Mouse (Mus musculus): Measurements from ENCODE around the gene Ezr.

Ezr gene

DNA sequence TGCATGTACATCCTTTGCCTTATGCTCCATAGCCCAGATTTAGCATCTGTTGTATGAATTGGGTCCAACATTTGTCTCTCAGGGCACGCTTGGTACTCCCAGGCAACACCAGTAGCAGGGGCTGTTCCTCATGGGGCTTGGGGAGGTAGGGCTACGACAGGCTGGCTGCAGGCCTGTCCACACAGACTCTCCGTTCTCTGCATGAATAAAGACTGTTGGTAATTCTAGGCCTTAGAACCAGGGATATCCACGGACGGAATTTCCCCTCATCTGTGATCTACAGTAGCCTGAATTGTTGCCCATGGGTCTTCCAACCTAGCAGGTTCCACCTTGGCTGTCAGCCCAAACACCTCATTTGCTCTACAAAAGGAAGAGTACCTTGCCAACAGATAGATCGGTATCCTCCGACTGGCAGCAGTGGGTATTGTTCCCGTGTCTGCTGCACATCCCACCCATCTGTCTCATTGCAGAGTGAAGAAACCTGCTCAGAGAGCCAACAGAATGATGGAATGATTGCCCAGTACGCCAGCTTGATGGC, 7.1 kb upstream of the Ezr start:
- DNase-seq (ENCODE audit: low read depth, low spot score): no peak

DNA sequence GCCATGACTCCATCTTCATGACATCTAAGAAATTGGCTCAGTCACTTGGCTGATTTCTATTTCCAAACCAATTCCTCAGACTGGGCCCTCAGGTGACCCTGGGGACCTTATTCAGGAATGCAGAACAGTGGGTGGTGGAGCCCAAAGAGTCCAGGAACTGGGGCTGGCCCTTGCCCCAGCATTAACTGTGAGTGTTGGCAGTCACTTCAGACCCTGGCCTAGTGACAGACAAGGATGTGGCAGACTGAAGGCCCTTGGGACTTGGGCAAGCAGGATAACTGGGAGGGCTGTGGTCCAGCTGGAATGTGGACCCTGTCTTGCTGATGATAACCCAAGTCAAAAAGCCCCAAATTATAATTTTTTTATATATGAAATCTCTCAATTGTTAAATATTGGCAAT, 6.5 kb upstream of the Ezr start:
- no peak for DNase-seq (ENCODE audit: low read depth, low spot score)

DNA sequence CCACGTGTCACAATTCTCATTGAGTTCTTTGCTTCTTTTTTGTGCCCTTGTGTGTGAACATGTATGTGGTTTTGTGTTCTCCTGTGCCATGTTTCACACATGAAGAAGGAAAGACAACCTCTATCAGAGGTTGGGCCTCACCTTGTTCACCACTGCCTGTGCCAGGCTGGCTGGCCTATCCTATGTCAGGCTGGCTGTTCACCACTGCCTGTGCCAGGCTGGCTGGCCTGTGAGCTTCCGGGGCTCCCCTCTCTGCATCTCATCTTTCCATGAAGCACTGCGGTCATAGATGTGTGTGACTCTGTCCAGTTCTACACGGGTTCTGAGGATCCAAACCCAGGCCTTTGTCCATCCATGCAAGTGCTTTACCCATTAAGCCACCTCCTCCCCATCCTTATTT, 4.7 kb upstream of the Ezr start:
- no peak for DNase-seq (ENCODE audit: low read depth, low spot score)

DNA sequence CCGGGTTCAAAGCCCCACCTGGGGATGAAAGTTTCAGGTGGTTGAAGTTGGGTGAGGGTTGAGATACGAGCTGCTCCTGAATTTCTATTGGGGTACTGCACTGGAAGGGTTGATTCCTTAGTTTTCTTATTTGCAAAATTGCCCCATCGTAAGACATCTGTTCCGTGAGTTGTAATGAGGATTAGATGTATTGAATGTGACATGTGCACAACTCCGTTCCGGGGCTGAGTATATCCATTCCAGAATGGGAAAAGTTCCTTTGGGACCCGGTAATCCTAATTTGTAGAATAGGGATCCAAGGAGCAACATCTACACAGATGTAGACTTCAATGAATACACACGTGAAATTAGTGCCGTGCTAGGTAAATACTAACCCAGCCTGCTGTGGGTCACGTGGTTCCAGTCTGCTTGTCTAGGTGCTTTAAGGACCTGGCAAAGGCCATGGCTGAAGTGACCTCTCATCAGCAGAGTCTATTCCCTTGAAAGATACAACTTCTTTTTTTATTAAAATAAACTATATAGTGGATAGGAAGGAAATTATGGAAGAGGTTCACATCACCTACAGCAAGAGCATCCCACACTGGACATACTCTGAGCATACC, 1.3 kb upstream of the Ezr start:
- DNase-seq (ENCODE audit: low read depth, low spot score): no peak

DNA sequence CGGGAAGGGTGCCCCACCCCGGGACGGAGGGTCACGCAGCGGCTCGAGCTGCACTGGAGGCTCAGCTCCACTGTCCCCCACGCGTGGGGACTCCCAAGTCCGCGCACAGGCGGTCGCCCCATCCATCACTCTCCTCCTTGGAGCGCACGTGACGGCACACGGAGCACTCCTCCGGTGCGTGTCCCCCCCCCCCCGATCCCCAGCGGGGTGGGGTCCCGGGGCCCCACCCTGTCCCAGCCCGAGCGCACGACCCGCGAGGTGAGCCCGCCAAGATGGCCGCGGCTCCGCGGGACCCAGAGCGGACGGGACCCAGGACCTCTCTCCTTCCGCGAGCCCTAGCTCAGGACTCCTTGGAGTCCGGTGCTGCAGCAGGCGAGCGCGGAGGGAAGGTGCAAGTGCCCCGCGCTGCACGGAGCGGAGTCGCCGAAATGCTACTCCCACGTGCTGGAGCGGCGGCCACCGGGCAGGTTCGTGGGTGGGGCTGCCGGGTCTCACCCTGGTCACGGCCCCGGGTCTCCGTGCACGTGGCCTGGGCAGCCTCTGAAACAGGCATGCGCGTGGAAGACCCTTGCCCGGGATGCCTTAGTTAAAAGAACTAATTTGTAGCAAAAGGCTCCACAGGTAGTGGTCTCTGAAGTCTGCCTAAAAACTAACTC, 550 bp upstream of the Ezr start:
- DNase-seq (ENCODE audit: low read depth, low spot score): no peak

DNA sequence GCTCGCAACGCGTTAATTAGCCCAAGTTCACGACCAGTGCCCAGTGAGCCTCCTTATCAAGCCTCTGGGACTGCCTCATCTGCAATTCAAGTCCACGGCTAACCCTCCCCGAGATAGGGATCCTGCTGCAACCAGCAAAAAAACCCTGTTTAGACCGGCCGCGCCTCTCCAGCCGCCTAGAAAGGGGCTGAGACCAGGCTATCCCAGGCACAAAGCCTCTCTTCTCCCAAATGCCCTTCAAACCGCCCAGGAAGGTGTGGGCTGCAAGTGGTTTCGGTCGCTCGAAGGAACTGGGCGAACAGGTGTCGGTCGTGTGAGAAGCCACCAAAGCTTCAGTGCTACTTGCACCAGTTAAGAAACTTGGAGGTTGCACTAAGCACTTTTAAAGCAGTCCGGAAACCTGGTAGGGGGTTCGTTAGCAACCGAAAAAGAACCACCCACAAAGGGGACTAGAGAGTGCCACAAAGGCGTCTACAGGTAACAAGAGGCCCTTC, 504 bp downstream of the Ezr start:
- DNase-seq (ENCODE audit: low read depth, low spot score): no peak

DNA sequence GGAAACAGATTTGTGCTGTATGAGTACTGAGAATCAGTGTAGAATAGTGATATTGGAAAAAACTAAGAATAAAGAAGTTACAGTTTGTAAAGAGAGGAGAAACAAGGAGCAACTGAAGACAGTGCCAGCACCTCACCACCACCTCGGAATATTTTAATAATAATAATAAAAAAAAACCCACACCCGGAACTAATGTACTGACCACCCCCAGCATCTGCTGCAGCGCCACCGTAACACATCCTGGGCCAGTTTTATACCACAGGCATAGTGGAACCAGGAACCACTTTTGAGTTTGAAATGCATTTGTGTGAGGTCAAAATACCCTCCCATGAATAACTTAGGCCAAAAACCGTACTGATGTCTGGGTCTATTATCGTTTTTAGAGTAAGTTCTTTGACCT, 1.3 kb downstream of the Ezr start:
- DNase-seq (ENCODE audit: low read depth, low spot score): no peak

DNA sequence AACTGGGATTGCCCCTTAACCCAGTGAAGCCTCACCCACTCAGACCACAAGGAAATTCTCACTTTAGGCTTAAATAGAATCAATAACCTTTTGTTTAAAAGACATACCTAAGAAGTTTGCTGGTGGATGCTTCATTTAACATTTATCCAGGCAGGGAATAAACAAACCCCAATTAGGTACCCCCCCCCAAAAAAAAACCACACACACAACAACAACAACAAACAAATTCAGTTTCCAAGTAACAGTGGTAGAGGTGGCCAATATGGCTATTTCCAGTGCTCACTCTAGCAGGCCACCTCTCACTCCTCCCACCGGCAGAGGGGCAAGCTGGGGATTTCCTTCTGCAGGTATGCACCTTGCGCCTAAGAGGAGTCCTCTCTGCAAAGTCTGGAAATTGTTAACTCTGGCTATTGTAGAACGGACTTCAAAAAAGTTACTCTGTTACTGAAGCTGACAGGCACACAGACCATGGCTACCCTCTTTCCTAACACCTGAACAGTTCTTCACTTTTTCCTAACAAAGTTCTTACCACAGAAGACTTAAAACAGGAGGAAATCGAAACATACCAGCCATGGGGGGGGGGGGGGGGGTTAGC, 2.0 kb downstream of the Ezr start:
- DNase-seq (ENCODE audit: low read depth, low spot score): no peak

DNA sequence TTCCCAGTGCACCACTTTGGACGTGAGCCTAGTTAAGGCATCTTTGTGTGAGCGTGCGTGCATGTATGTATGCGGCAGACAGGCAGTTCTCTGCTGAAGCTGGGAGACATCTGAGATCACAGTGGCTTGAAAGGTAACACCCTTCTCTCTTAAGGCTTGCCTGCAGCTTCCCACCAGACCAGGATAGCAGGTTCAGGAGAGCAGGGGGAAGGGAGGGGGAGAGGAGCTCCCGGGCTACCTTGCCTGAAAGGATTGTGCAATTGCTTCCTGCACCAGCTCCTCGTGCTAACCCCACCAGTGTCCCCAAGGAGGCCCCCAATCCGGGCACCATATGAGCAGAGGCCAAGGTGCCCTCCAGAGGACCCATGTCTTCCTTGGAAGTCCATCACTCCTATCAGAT, 3.0 kb downstream of the Ezr start:
- no peak for DNase-seq (ENCODE audit: low read depth, low spot score)

- no peak for DNase-seq (ENCODE audit: low read depth, low spot score)
These were observed 3.6 kb downstream of the Ezr start for GRCm38 (mm10) chr17:6778771-6779509.

- DNase-seq (ENCODE audit: low read depth, low spot score): no peak
These were observed 4.3 kb downstream of the Ezr start for GRCm38 (mm10) chr17:6778332-6778683.

DNA sequence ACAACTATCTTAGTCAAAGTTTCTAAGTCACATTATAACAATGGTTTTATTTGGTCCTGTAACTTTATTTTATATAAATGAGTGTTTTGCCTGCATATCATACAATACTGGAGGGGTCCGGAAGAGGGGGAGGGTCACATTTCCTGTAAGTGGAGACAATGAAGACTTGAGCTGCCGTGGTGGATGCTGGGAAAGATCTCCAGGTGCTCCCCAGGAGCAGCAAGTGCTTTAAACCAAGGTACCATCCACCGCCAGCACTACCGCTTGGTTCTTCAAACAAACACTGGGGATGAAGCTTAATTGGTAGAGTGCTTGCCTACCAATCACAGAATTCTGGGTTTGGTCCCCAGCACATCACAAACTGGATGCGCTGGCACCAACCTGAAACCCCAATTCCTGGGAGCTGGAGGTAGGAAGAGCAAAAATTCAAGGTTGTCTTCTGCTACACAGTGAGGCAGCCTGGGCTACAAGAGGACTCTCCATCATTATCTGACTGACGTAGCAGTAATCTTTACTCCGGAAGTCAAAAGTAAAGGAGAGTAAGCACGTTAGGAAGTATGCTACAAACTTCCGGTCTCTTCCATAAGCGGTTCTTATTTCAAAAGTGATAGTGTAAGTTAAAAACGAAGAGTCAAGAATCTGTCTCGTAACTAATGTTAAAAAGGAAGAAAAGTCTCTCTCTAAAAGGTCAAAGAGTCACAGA, 4.8 kb downstream of the Ezr start:
- DNase-seq (ENCODE audit: low read depth, low spot score): no peak

GRCm38 (mm10) chr17:6777061-6777460, 5.5 kb downstream of the Ezr start:
- no peak for DNase-seq (ENCODE audit: low read depth, low spot score)

DNA sequence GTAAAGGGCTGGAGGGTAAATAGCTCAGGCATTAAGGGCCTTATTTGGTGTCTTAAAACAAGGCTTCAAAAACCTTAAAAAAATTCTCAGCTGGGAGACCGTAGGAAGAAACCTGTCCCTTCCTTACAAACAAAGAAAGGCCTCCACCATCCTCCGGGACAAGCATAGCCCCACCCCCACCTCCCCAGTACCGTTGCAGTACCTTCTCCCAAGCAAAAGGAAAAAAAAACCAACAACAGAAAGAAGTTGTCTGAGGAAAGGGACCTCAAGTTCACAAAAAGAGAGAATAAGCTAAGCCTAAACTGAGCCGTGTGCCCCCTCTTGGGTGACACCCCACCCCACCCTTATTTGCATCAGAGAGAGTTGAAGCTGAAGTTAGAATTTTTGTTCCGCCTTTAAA, 6.0 kb downstream of the Ezr start:
- DNase-seq (ENCODE audit: low read depth, low spot score): no peak

GRCm38 (mm10) chr17:6776123-6776522, 6.5 kb downstream of the Ezr start:
- DNase-seq (ENCODE audit: low read depth, low spot score): no peak

- DNase-seq (ENCODE audit: low read depth, low spot score): no peak
These were observed 6.9 kb downstream of the Ezr start for GRCm38 (mm10) chr17:6775671-6776070.

GRCm38 (mm10) chr17:6775221-6775620, 7.4 kb downstream of the Ezr start:
- no peak for DNase-seq (ENCODE audit: low read depth, low spot score)

- no peak for DNase-seq (ENCODE audit: low read depth, low spot score)
These were observed 9.2 kb downstream of the Ezr start for GRCm38 (mm10) chr17:6773249-6773966.

DNA sequence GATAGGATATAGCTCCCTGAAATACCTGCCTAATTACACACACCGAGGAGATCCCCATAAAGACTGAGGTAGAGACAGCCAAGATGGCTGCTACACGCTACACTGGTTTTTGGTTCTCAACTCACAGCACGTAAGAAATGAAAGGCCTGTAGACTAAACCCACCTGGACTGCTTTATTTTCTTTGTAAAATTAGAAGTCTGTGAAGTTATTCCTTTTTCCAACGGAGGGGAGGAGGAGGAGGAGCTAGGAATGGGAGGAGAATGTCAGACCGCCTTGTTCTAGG, 10.2 kb downstream of the Ezr start:
- no peak for DNase-seq (ENCODE audit: low read depth, low spot score)

- no peak for DNase-seq (ENCODE audit: low read depth, low spot score)
These were observed 10.7 kb downstream of the Ezr start for GRCm38 (mm10) chr17:6771661-6772489.
